Mouse (Mus musculus): Measurements from ENCODE around the gene Map4k2. TPM values are rescaled to one million over a fixed set of nuclear protein-coding genes. Genes with fewer than 3 reads are reported as not detected.

The Map4k2 gene
- polyA plus RNA-seq, 1 experiment from 2014 or later, result 9.9 TPM

- Histone ChIP-seq H3K27me3 (replicated peaks; ENCODE audit: control insufficient read depth, insufficient read depth, low read length) (peaks cover 37% of the 10 kb centered on the region), H3K9me3 (ENCODE audit: control insufficient read depth, low read length) (no peaks in the 10 kb centered on the region), H3K27ac (replicated peaks; ENCODE audit: low read depth, low read length) (no peak overlapping the region), H3K4me2 (ENCODE audit: low read depth, low read length) (no peak overlapping the region), H3K4me3 (ENCODE audit: low read depth, low read length) (no peak overlapping the region), H3K4me1 (ENCODE audit: control insufficient read depth, insufficient read depth, low read length) (peaks cover 27% of the 10 kb centered on the region), H3K9ac (ENCODE audit: low read depth, low read length) (no peak overlapping the region; the same call in 1 of the 2 replicates), H3K36me3 (ENCODE audit: control insufficient read depth, insufficient read depth, low read length) (no peaks in the 10 kb centered on the region)
- DNase-seq (ENCODE audit: low spot score) (no peak), ATAC-seq (ENCODE audit: low read depth) (no peak)
- 71% methylated on average over 10 of the region's 10 CpGs for WGBS
Measured at GRCm38 (mm10) chr19:6403869-6404268, 62.9 kb downstream of the Map4k2 start.

Small RNA genes lying within 50 kb of the gene (microRNA-seq; reads per million reads assigned to microRNA genes)
- not detected for gene Mir6989 (ENCODE audit: borderline number of aligned reads)

Other genes starting within 250 kb of the Map4k2 start
- gene AC131692.1, start 246.7 kb upstream of the Map4k2 start, polyA plus RNA-seq (2014; fragmentation: Nextera tagmentation; extraction: Ambion mirVana), result not detected in 2 replicates
- gene Naaladl1, start 235.4 kb upstream of the Map4k2 start, polyA plus RNA-seq (2014; fragmentation: Nextera tagmentation; extraction: Ambion mirVana), result 0.29 and 0.51 TPM in 2 replicates
- 46.3 and 46.6 TPM in 2 replicates for gene Sac3d1, start 222.5 kb upstream of the Map4k2 start, polyA plus RNA-seq (2014; fragmentation: Nextera tagmentation; extraction: Ambion mirVana)
- 26.7 and 27.5 TPM in 2 replicates for gene Snx15, start 212.8 kb upstream of the Map4k2 start, polyA plus RNA-seq (2014; fragmentation: Nextera tagmentation; extraction: Ambion mirVana)
- gene Batf2, start 200.2 kb upstream of the Map4k2 start, polyA plus RNA-seq (2014; fragmentation: Nextera tagmentation; extraction: Ambion mirVana), result 0.28 and 0.33 TPM in 2 replicates
- gene Arl2, start 199.6 kb upstream of the Map4k2 start, polyA plus RNA-seq (2014; fragmentation: Nextera tagmentation; extraction: Ambion mirVana), result 73.4 and 80.6 TPM in 2 replicates
- not detected in 2 replicates for gene Majin, start 156.7 kb upstream of the Map4k2 start, polyA plus RNA-seq (2014; fragmentation: Nextera tagmentation; extraction: Ambion mirVana)
- gene Gpha2, start 114.8 kb upstream of the Map4k2 start, polyA plus RNA-seq (2014; fragmentation: Nextera tagmentation; extraction: Ambion mirVana), result 3.3 and 4.1 TPM in 2 replicates
- gene Ppp2r5b, start 105.3 kb upstream of the Map4k2 start, polyA plus RNA-seq (2014; fragmentation: Nextera tagmentation; extraction: Ambion mirVana), result 35.1 and 36.5 TPM in 2 replicates
- gene Atg2a, start 99.5 kb upstream of the Map4k2 start, polyA plus RNA-seq (2014; fragmentation: Nextera tagmentation; extraction: Ambion mirVana), result 10.6 and 11.1 TPM in 2 replicates
- gene Ehd1, start 64.4 kb upstream of the Map4k2 start, polyA plus RNA-seq (2014; fragmentation: Nextera tagmentation; extraction: Ambion mirVana), result 68.4 and 68.6 TPM in 2 replicates
- gene Cdc42bpg, start 34.7 kb upstream of the Map4k2 start, polyA plus RNA-seq (2014; fragmentation: Nextera tagmentation; extraction: Ambion mirVana), result 1.5 and 1.6 TPM in 2 replicates
- 54.2 and 61.5 TPM in 2 replicates for gene Men1, start 6.2 kb upstream of the Map4k2 start, polyA plus RNA-seq (2014; fragmentation: Nextera tagmentation; extraction: Ambion mirVana)
- 135 and 140 TPM in 2 replicates for gene Sf1, start 22.6 kb downstream of the Map4k2 start, polyA plus RNA-seq (2014; fragmentation: Nextera tagmentation; extraction: Ambion mirVana)
- 49.5 and 84.3 TPM in 2 replicates for gene Pygm, start 43.3 kb downstream of the Map4k2 start, polyA plus RNA-seq (2014; fragmentation: Nextera tagmentation; extraction: Ambion mirVana)
- 36.2 and 48.2 TPM in 2 replicates for gene Rasgrp2, start 58.2 kb downstream of the Map4k2 start, polyA plus RNA-seq (2014; fragmentation: Nextera tagmentation; extraction: Ambion mirVana)
- 2.3 and 3.4 TPM in 2 replicates for gene Nrxn2, start 77.6 kb downstream of the Map4k2 start, polyA plus RNA-seq (2014; fragmentation: Nextera tagmentation; extraction: Ambion mirVana)
- not detected in 2 replicates for gene Slc22a12, start 201.9 kb downstream of the Map4k2 start, polyA plus RNA-seq (2014; fragmentation: Nextera tagmentation; extraction: Ambion mirVana)